Mouse (Mus musculus): Measurements from ENCODE around the gene Wars.

GRCm38 (mm10) chr12:108811133-108811532 lies 82.8 kb downstream of the Wars start:
- TF ChIP-seq CTCF (IDR thresholded peaks at IDR 0.05; ENCODE audit: low read depth) (peak; percentile 81), EP300 (optimal IDR thresholded peaks at IDR 0.05) (no peak)
